Mouse (Mus musculus) liver, embryonic 14.5 days (tissue): ENCODE data around the gene Zfp865. TPM values are rescaled to one million over a fixed set of nuclear protein-coding genes. Genes with fewer than 3 reads are reported as not detected.
"Not testable (repeated sequence)": the region's sequence is repeated elsewhere in the genome, so short reads cannot be mapped to it uniquely, and the experiment has no call there.

Experiments used
- ATAC-seq: fragments of 200-750 bp; cut with Nextera tagmentation; 2 replicates; pipeline ENCODE4 v1.8.0; 2017; ENCODE audit warnings: moderate number of reproducible peaks, mild to moderate bottlenecking, moderate library complexity; ENCODE audit not compliant: insufficient read depth
- DNase-seq, 3 experiments: peaks; one replicate each; pipeline ENCODE4 v3.0.0-alpha.2; 2012 to 2013; ENCODE audit warnings: low read depth in 3 of 3, low spot score in 3 of 3
- H3K27ac ChIP-seq: fragments of 300-500 bp; sonication (generic); 2 replicates; pipeline ENCODE4 v1.5.1; 2014; ENCODE audit warnings: moderate library complexity, mild to moderate bottlenecking, control low read depth, inconsistent platforms
- H3K27me3 ChIP-seq: fragments of 300-500 bp; sonication (generic); 2 replicates; pipeline ENCODE4 v1.6.1; 2014; ENCODE audit warnings: mild to moderate bottlenecking, low read length, moderate library complexity; ENCODE audit not compliant: control insufficient read depth, insufficient read depth
- H3K36me3 ChIP-seq: fragments of 300-500 bp; sonication (generic); replicated peaks from 2 replicates; pipeline ENCODE4 v1.6.1; 2014; ENCODE audit warnings: low read depth; ENCODE audit not compliant: control insufficient read depth, insufficient read depth
- H3K4me1 ChIP-seq, 2 experiments: fragments of 200-500 bp in 1 of 2; fragments of 300-500 bp in 1 of 2; sonication (generic) in 1 of 2; replicated peaks; 2 replicates each; pipeline ENCODE4 v1.6.1; 2012 to 2014; ENCODE audit warnings: antibody characterized with exemption in 1 of 2, inconsistent platforms in 1 of 2, low read length in 1 of 2; ENCODE audit not compliant: control insufficient read depth in 2 of 2, insufficient read depth in 2 of 2
- H3K4me2 ChIP-seq: fragments of 300-500 bp; sonication (generic); 2 replicates; pipeline ENCODE4 v1.6.1; 2014; ENCODE audit warnings: low read depth, mild to moderate bottlenecking, control low read depth, moderate library complexity
- H3K4me3 ChIP-seq, 2 experiments: fragments of 200-500 bp in 1 of 2; fragments of 300-500 bp in 1 of 2; sonication (generic) in 1 of 2; 2 replicates each; pipeline ENCODE4 v1.5.1; 2012 to 2014; ENCODE audit warnings: low read depth in 2 of 2, low read length in 2 of 2, mild to moderate bottlenecking in 2 of 2, control low read depth in 1 of 2, inconsistent platforms in 1 of 2, moderate library complexity in 1 of 2; ENCODE audit not compliant: insufficient read depth in 1 of 2
- H3K9ac ChIP-seq: fragments of 300-500 bp; sonication (generic); replicated peaks from 2 replicates; pipeline ENCODE4 v1.6.1; 2014; ENCODE audit warnings: mild to moderate bottlenecking, control low read depth, moderate library complexity
- H3K9me3 ChIP-seq: fragments of 300-500 bp; sonication (generic); 2 replicates; pipeline ENCODE4 v1.6.1; 2016; ENCODE audit warnings: low read length, mixed read lengths; ENCODE audit not compliant: control insufficient read depth
- CTCF ChIP-seq: IDR thresholded peaks from 2 replicates; pipeline ENCODE4 v1.5.1; 2016; ENCODE audit warnings: antibody characterized with exemption, low read depth, control low read depth
- EP300 ChIP-seq: IDR thresholded peaks from 2 replicates; pipeline ENCODE4 v1.6.1; 2016; ENCODE audit warnings: antibody characterized with exemption, low read depth
- WGBS: fragments of 180-500 bp; shearing (Covaris S2); extraction: QIAGEN DNeasy Blood & Tissue Kit; methylation state at CpG from one replicate; pipeline ENCODE4 v1.1.7; 2014; ENCODE audit not compliant: insufficient replicate concordance; 5-methylcytosine and 5-hydroxymethylcytosine counted together
- polyA plus RNA-seq, 2 experiments: library from polyadenylated mRNA; depleted of rRNA in 1 of 2; stranded (reverse) in 1 of 2; unstranded in 1 of 2; fragments of >200 nt; fragmentation: Nextera tagmentation in 1 of 2; extraction: Ambion mirVana in 1 of 2; gene quantifications; 2 replicates each; pipeline versions ENCODE4 v1.2.1 to v1.2.3; 2012 to 2014

Zfp865 gene
- polyA plus RNA-seq, 2 experiments: 0.98 to 6.4 TPM

GRCm38 (mm10) chr7:5016920-5017319 is 3.3 kb upstream of the Zfp865 start:
- DNase-seq: no peak
- 87% methylated on average over 2 of the region's 2 CpGs for WGBS
- peaks cover 13 to 20% of the 10 kb centered on the region in 2 experiments for H3K4me1 ChIP-seq

GRCm38 (mm10) chr7:5017352-5017751 is 2.8 kb upstream of the Zfp865 start:
- 78% methylated on average over 16 of the region's 16 CpGs for WGBS
- Histone ChIP-seq H3K9ac (no peak overlapping the region), H3K9me3 (no peaks in the 10 kb centered on the region; the same call in 1 of the 2 replicates), H3K4me2 (no peak overlapping the region), H3K4me1 (peaks cover 13 to 20% of the 10 kb centered on the region in 2 experiments), H3K27me3 (no peaks in the 10 kb centered on the region), H3K4me3 (no peak overlapping the region), H3K36me3 (peaks cover 9% of the 10 kb centered on the region), H3K27ac (no peak overlapping the region)
- DNase-seq: no peak
- no peak for ATAC-seq
- TF ChIP-seq CTCF (peak; percentile 38), EP300 (no peak)

More at GRCm38 (mm10) chr7:5016920-5017319, 3.3 kb upstream of the Zfp865 start:
- Histone ChIP-seq H3K4me2 (no peak overlapping the region), H3K4me3 (no peak overlapping the region), H3K27ac (no peak overlapping the region), H3K9ac (no peak overlapping the region), H3K36me3 (peaks cover 13% of the 10 kb centered on the region), H3K9me3 (no peaks in the 10 kb centered on the region; the same call in 1 of the 2 replicates), H3K27me3 (no peaks in the 10 kb centered on the region)
- TF ChIP-seq CTCF (no peak), EP300 (no peak)
- no peak for ATAC-seq

GRCm38 (mm10) chr7:5017931-5018330 is 2.2 kb upstream of the Zfp865 start:
- ATAC-seq (no peak), DNase-seq (no peak)
- WGBS: 88% methylated on average over 21 of the region's 21 CpGs
- H3K4me1 ChIP-seq: peaks cover 13 to 20% of the 10 kb centered on the region in 2 experiments
- H3K9ac ChIP-seq: no peak overlapping the region
- H3K9me3 ChIP-seq: no peaks in the 10 kb centered on the region; the same call in 1 of the 2 replicates
- H3K27me3 ChIP-seq: no peaks in the 10 kb centered on the region
- peaks cover 4% of the 10 kb centered on the region for H3K36me3 ChIP-seq
- no peak overlapping the region for H3K4me2 ChIP-seq
- H3K27ac ChIP-seq: no peak overlapping the region
- no peak for TF ChIP-seq CTCF
- no peak for TF ChIP-seq EP300
- H3K4me3 ChIP-seq: no peak overlapping the region

DNA sequence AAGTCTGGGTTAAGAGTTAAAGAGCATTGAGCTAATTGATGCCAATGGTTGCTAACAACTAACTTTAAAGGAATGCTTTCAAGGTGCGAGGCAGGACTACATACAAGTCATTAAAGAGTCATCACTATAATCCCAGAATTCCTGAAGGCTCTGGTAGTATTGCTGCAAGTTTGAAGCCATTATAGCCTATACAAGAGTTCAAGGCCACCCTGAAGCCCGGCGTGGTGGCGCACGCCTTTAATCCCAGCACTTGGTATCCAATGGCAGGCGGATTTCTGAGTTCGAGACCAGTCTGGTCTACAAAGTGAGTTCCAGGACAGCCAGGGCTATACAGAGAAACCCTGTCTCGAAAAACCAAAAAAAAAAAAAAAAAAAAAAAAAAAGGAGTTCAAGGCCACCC is 600 bp upstream of the Zfp865 start:
- Histone ChIP-seq H3K4me3 (peak overlapping the region in 1 of 2 experiments; percentile 81; a peak in 2 of 4 replicates), H3K4me1 (peaks cover 10 to 16% of the 10 kb centered on the region in 2 experiments), H3K27ac (peak overlapping the region; percentile 82), H3K4me2 (peak overlapping the region; percentile 66), H3K9ac (peak overlapping the region; percentile 79)
- H3K36me3 ChIP-seq, H3K27me3 ChIP-seq, H3K9me3 ChIP-seq, DNase-seq, ATAC-seq: not testable (repeated sequence)
- whole genome bisulfite sequencing: 29% methylated on average over 8 of the region's 8 CpGs

GRCm38 (mm10) chr7:5020685-5021084 is 509 bp downstream of the Zfp865 start:
- DNase-seq (no peak), ATAC-seq (no peak; the same call in 1 of the 2 replicates)
- Histone ChIP-seq H3K9me3 (no peaks in the 10 kb centered on the region; the same call in 1 of the 2 replicates), H3K4me2 (peak overlapping the region; percentile 66), H3K27ac (peak overlapping the region; percentile 82), H3K9ac (peak overlapping the region; percentile 79), H3K27me3 (no peaks in the 10 kb centered on the region), H3K4me1 (peaks cover 10 to 15% of the 10 kb centered on the region in 2 experiments), H3K36me3 (peaks cover 4% of the 10 kb centered on the region), H3K4me3 (peak overlapping the region; percentile 81 to 84)
- TF ChIP-seq EP300 (no peak), CTCF (no peak)
- 0% methylated on average over 14 of the region's 15 CpGs for WGBS
